Mouse (Mus musculus): ENCODE results near the gene Dazap1.

DNA sequence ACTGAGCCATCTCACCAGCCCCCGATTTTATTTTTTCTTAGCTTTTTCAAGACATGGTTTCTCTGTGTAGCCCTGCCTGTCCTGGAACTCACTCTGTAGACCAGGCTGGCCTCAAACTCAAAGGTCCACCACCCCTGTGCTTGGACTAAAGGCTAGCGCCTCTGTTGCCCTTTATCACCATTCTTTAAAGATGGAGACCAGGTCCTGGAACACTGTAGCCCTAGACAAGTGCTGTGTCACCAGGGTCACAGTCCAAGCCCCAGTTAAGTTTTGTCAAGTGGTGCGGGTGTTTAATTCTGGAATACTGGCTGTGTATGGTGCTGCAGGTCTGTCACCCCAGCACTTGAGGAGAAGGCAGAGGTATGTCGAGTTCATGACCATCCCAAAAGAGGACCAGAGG, 24.3 kb upstream of the Dazap1 start:
- TF ChIP-seq GATA1 (IDR thresholded peaks at IDR 0.05; ENCODE audit: borderline replicate concordance, low read length) (no peak), CTCF (IDR thresholded peaks at IDR 0.05; ENCODE audit: low read depth, low read length) (no peak)
